Mouse (Mus musculus) heart, adult 2 months (tissue): ENCODE results near the gene Srpx2. TPM values are rescaled to one million over a fixed set of nuclear protein-coding genes. Genes with fewer than 3 reads are reported as not detected.

Experiments used
- DNase-seq, 2 experiments: peaks; one replicate each; pipeline ENCODE4 v3.0.0; 2021
- H3K27ac ChIP-seq: fragments of 200-600 bp; 2 replicates; pipeline ENCODE4 v1.8.1; 2022
- H3K27me3 ChIP-seq: fragments of 200-500 bp; 2 replicates; pipeline ENCODE4 v1.6.1; 2012; ENCODE audit warnings: mild to moderate bottlenecking, low read length, inconsistent platforms, mixed read lengths; ENCODE audit not compliant: control insufficient read depth, insufficient read depth
- H3K36me3 ChIP-seq: fragments of 200-500 bp; 2 replicates; pipeline ENCODE4 v1.6.1; 2012; ENCODE audit warnings: low read length, inconsistent platforms; ENCODE audit not compliant: control insufficient read depth, insufficient read depth
- H3K4me1 ChIP-seq: fragments of 200-500 bp; 2 replicates; pipeline ENCODE4 v1.6.1; 2011; ENCODE audit warnings: low read length; ENCODE audit not compliant: control insufficient read depth, insufficient read depth
- H3K4me3 ChIP-seq: fragments of 200-600 bp; 2 replicates; pipeline ENCODE4 v1.8.1; 2022
- H3K79me2 ChIP-seq: fragments of 200-500 bp; replicated peaks from 2 replicates; pipeline ENCODE4 v1.6.1; 2012; ENCODE audit warnings: mild to moderate bottlenecking, inconsistent platforms, low read length, moderate library complexity, mixed read lengths; ENCODE audit not compliant: control insufficient read depth, insufficient read depth
- H3K9ac ChIP-seq: fragments of 200-500 bp; 2 replicates; pipeline ENCODE4 v1.6.1; 2012; ENCODE audit warnings: low read depth, mild to moderate bottlenecking, control low read depth, inconsistent platforms, low read length, mixed read lengths
- CTCF ChIP-seq: fragments of 200-600 bp; IDR thresholded peaks from 2 replicates; pipeline ENCODE4 v1.8.1; 2022; ENCODE audit warnings: antibody characterized with exemption, mild to moderate bottlenecking, moderate library complexity
- EP300 ChIP-seq: fragments of 200-500 bp; IDR thresholded peaks from 2 replicates; pipeline ENCODE4 v1.6.1; 2011; ENCODE audit warnings: low read depth, low read length, control low read depth; ENCODE audit not compliant: insufficient read depth
- POLR2A ChIP-seq: fragments of 200-500 bp; IDR thresholded peaks from 2 replicates; pipeline ENCODE4 v1.6.1; 2011; ENCODE audit warnings: mild to moderate bottlenecking, low read depth, low read length, control low read depth; ENCODE audit not compliant: insufficient read depth
- WGBS: fragments of 180-500 bp; shearing (Covaris S2); methylation state at CpG from one replicate; pipeline ENCODE4 v1.1.7; 2018; 5-methylcytosine and 5-hydroxymethylcytosine counted together
- intact Hi-C: fragments of 180-260 bp; cut with DNase I; formaldehyde crosslinking; loops from one replicate; pipeline ENCODE4 v1.15.1; 2025
- polyA plus RNA-seq: library from polyadenylated mRNA; depleted of rRNA; stranded (reverse); fragments of >200 nt; gene quantifications from 2 replicates; pipeline ENCODE4 v1.2.3, GENCODE M21; 2012; rRNA removed
- total RNA-seq, 2 experiments: library from RNA; stranded (reverse); gene quantifications; 2 replicates each; pipeline ENCODE4 v1.2.3; 2021

The Srpx2 gene
- total and polyA plus RNA-seq, 3 experiments: 3.7 to 6.3 (median 3.7) TPM

- whole genome bisulfite sequencing: 28% methylated on average over 1 of the region's 1 CpGs
- Histone ChIP-seq H3K27ac (no peak overlapping the region), H3K79me2 (no peaks in the 10 kb centered on the region), H3K4me3 (no peak overlapping the region), H3K36me3 (no peaks in the 10 kb centered on the region), H3K9ac (no peak overlapping the region), H3K4me1 (no peaks in the 10 kb centered on the region), H3K27me3 (no peaks in the 10 kb centered on the region)
- intact Hi-C loops: no loop called here
- DNase-seq: no peak
- TF ChIP-seq POLR2A (no peak), CTCF (no peak), EP300 (no peak)
Measured at GRCm38 (mm10) chrX:133939561-133939960, 31.3 kb downstream of the Srpx2 start.

- no peaks in the 10 kb centered on the region; the same call in 1 of the 2 replicates for H3K4me1 ChIP-seq
- intact Hi-C loops: loop anchor here (1.0 to 10.0 kb wide), 2 partner anchors 72 to 107 kb away; partner anchors contain the start of gene Cstf2
- no peaks in the 10 kb centered on the region for H3K27me3 ChIP-seq
- no peaks in the 10 kb centered on the region for H3K36me3 ChIP-seq
- 29% methylated on average over 3 of the region's 3 CpGs for WGBS
- no peak overlapping the region for H3K9ac ChIP-seq
- H3K79me2 ChIP-seq: no peaks in the 10 kb centered on the region
- DNase-seq: peak; percentile 15 to 21
- no peak overlapping the region for H3K4me3 ChIP-seq
- TF ChIP-seq POLR2A (no peak), CTCF (peak; percentile 89), EP300 (0 out of 2 replicates have a peak, but pooled peaks have one; percentile 56)
- no peak overlapping the region for H3K27ac ChIP-seq
Measured at GRCm38 (mm10) chrX:133947427-133947826, 39.2 kb downstream of the Srpx2 start.

GRCm38 (mm10) chrX:133954661-133955060, 46.4 kb downstream of the Srpx2 start:
- WGBS: 78% methylated on average over 7 of the region's 7 CpGs
- intact Hi-C loops: no loop called here
- no peak for TF ChIP-seq CTCF
- TF ChIP-seq EP300: no peak
- no peak for TF ChIP-seq POLR2A

GRCm38 (mm10) chrX:133960617-133961016, 52.4 kb downstream of the Srpx2 start:
- TF ChIP-seq POLR2A (no peak), EP300 (no peak), CTCF (no peak)
- H3K9ac ChIP-seq: no peak overlapping the region
- no peak overlapping the region for H3K27ac ChIP-seq
- no peaks in the 10 kb centered on the region for H3K79me2 ChIP-seq
- no peaks in the 10 kb centered on the region for H3K4me1 ChIP-seq
- H3K36me3 ChIP-seq: no peaks in the 10 kb centered on the region
- no peak for DNase-seq
- 49% methylated on average over 2 of the region's 2 CpGs for WGBS
- H3K27me3 ChIP-seq: no peaks in the 10 kb centered on the region
- H3K4me3 ChIP-seq: no peak overlapping the region
- intact Hi-C loops: no loop called here

More at GRCm38 (mm10) chrX:133954661-133955060, 46.4 kb downstream of the Srpx2 start:
- Histone ChIP-seq H3K4me1 (no peaks in the 10 kb centered on the region), H3K79me2 (no peaks in the 10 kb centered on the region), H3K27ac (no peak overlapping the region), H3K9ac (no peak overlapping the region), H3K4me3 (no peak overlapping the region), H3K36me3 (no peaks in the 10 kb centered on the region), H3K27me3 (no peaks in the 10 kb centered on the region)
- no peak for DNase-seq

- TF ChIP-seq CTCF (no peak), EP300 (no peak), POLR2A (no peak)
- Histone ChIP-seq H3K27ac (no peak overlapping the region), H3K27me3 (no peaks in the 10 kb centered on the region), H3K4me3 (no peak overlapping the region), H3K9ac (no peak overlapping the region), H3K4me1 (no peaks in the 10 kb centered on the region), H3K36me3 (no peaks in the 10 kb centered on the region), H3K79me2 (no peaks in the 10 kb centered on the region)
- DNase-seq: no peak
- intact Hi-C loops: no loop called here
- WGBS: 78% methylated on average over 2 of the region's 2 CpGs
Measured at GRCm38 (mm10) chrX:133964615-133965014, 56.4 kb downstream of the Srpx2 start.

GRCm38 (mm10) chrX:133981231-133982002, 73.2 kb downstream of the Srpx2 start, which contains the start of gene Sytl4:
Sytl4 (minus strand) TSS chrX:133981812.
- H3K27ac ChIP-seq: no peak within 1 kb of the TSS; the same call in 1 of the 2 replicates
- H3K36me3 ChIP-seq: no peaks in the 10 kb centered on the region
- WGBS: 20% methylated on average over 29 of the region's 29 CpGs
- H3K4me3 ChIP-seq: peak within 1 kb of the TSS; percentile 35
- DNase-seq: peak; percentile 8 to 42
- H3K79me2 ChIP-seq: no peaks in the 10 kb centered on the region
- H3K27me3 ChIP-seq: no peaks in the 10 kb centered on the region
- TF ChIP-seq CTCF: no peak
- no peak for TF ChIP-seq EP300
- TF ChIP-seq POLR2A: no peak
- H3K4me1 ChIP-seq: no peaks in the 10 kb centered on the region
- intact Hi-C loops: no loop called here
- H3K9ac ChIP-seq: peak within 1 kb of the TSS; percentile 48

Other genes starting within 250 kb of the Srpx2 start
- gene Pcdh19, start 219.4 kb upstream of the Srpx2 start, total RNA-seq: 1 to 10 TPM; 7.9 to 8.5 TPM
- 1.9 and 3.1 TPM in 2 replicates for gene Pcdh19, start 219.4 kb upstream of the Srpx2 start, polyA plus RNA-seq
- gene Tnmd, start 57.4 kb upstream of the Srpx2 start, total RNA-seq: not detected
- gene Tnmd, start 57.4 kb upstream of the Srpx2 start, polyA plus RNA-seq: 0.10 and 0.20 TPM in 2 replicates
- 1 to 10 TPM; 7.1 to 7.9 TPM for gene Tspan6, start 10.0 kb upstream of the Srpx2 start, total RNA-seq
- 4.7 and 12.0 TPM in 2 replicates for gene Tspan6, start 10.0 kb upstream of the Srpx2 start, polyA plus RNA-seq
- 1 to 10 TPM; 1.3 to 3.1 TPM for gene Sytl4, start 73.4 kb downstream of the Srpx2 start, total RNA-seq
- 0.68 and 0.85 TPM in 2 replicates for gene Sytl4, start 73.4 kb downstream of the Srpx2 start, polyA plus RNA-seq
- 10 to 100 TPM; 11.2 to 11.7 TPM for gene Cstf2, start 150.8 kb downstream of the Srpx2 start, total RNA-seq
- 6.3 and 9.5 TPM in 2 replicates for gene Cstf2, start 150.8 kb downstream of the Srpx2 start, polyA plus RNA-seq